Comparison of ENCODE assay signal across 8 mouse cellular contexts in the genomic region with DNA sequence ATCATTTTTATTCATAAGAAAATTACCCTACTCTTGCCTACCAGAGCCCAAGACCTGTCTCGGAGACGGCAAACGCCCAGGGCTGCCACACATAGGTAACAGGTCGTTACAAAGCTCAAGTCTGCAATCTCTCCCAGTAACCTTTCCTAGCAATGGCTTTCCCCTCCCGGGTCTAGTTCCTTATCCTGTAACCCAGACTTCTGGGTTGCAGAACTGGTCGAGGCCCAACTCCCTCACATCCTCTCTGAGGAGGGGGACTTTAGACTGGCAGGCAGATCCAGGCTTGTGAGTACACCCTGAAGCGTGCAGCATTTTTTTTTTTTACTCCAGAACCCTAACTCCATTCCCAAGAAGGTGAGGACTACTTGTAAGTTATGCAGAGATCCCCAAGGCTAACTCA. TPM values are rescaled to one million over a fixed set of nuclear protein-coding genes. Genes with fewer than 3 reads are reported as not detected.
DNase-seq lines count a peak whose midpoint lies in the region; ATAC-seq and TF ChIP-seq lines count a peak whose summit lies in the region.
"Not testable (repeated sequence)": the region's sequence is repeated elsewhere in the genome, so short reads cannot be mapped to it uniquely, and the experiment has no call there.

No protein-coding gene starts in this region.

- not testable (repeated sequence) for H3K36me3 ChIP-seq in forebrain, embryonic 15.5 days; hindbrain, embryonic 11.5 days (ENCODE audit: control insufficient read depth, insufficient read depth, low read length); kidney, embryonic 14.5 days (ENCODE audit: control insufficient read depth, insufficient read depth, low read length); liver, embryonic 14.5 days (replicated peaks; ENCODE audit: control insufficient read depth, insufficient read depth, low read depth); midbrain, embryonic 13.5 days; spleen, adult 2 months (ENCODE audit: control insufficient read depth, insufficient read depth, low read length)

- H3K27me3 ChIP-seq in forebrain, embryonic 15.5 days; hindbrain, embryonic 11.5 days (ENCODE audit: control insufficient read depth, insufficient read depth, low read length); kidney, embryonic 14.5 days (ENCODE audit: control insufficient read depth, insufficient read depth, low read length); liver, embryonic 14.5 days (ENCODE audit: control insufficient read depth, insufficient read depth, low read length); midbrain, embryonic 13.5 days; spleen, adult 2 months (ENCODE audit: control insufficient read depth, insufficient read depth, low read length): not testable (repeated sequence)

- peak overlapping the region; percentile 51; the same call in 1 of the 2 replicates for H3K4me3 ChIP-seq in cortical plate, adult 2 months (ENCODE audit: insufficient read depth, low read length)
- H3K4me3 ChIP-seq in forebrain, embryonic 15.5 days = peak overlapping the region; percentile 48
- peak overlapping the region; percentile 80 for H3K4me3 ChIP-seq in hindbrain, embryonic 11.5 days (ENCODE audit: low read depth, low read length)
- peak overlapping the region; percentile 69; the same call in 1 of the 2 replicates for H3K4me3 ChIP-seq in kidney, embryonic 14.5 days (ENCODE audit: low read length)
- H3K4me3 ChIP-seq in liver, embryonic 14.5 days (ENCODE audit: insufficient read depth in 1 of 2, low read depth in 2 of 2, low read length in 2 of 2) = not testable (repeated sequence)
- H3K4me3 ChIP-seq in midbrain, embryonic 13.5 days (replicated peaks) = peak overlapping the region; percentile 58
- peak overlapping the region; percentile 50; the same call in 1 of the 2 replicates for H3K4me3 ChIP-seq in spleen, adult 2 months (ENCODE audit: extremely low read depth, insufficient read depth, insufficient read length)

- H3K4me1 ChIP-seq in cortical plate, adult 2 months (ENCODE audit: control insufficient read depth, insufficient read depth, low read length); hindbrain, embryonic 11.5 days (replicated peaks; ENCODE audit: control insufficient read depth, insufficient read depth, low read length); kidney, embryonic 14.5 days (ENCODE audit: control insufficient read depth, insufficient read depth, low read length); liver, embryonic 14.5 days (replicated peaks; ENCODE audit: control insufficient read depth in 2 of 2, insufficient read depth in 2 of 2, low read length in 1 of 2); spleen, adult 2 months (ENCODE audit: control insufficient read depth, insufficient read depth, insufficient read length): not testable (repeated sequence)
- peaks cover 15% of the 10 kb centered on the region for H3K4me1 ChIP-seq in forebrain, embryonic 15.5 days
- peaks cover 14% of the 10 kb centered on the region for H3K4me1 ChIP-seq in midbrain, embryonic 13.5 days (replicated peaks)

- peak overlapping the region; percentile 78 for H3K4me2 ChIP-seq in forebrain, embryonic 15.5 days (replicated peaks)
- H3K4me2 ChIP-seq in hindbrain, embryonic 11.5 days (replicated peaks; ENCODE audit: low read depth, low read length) = peak overlapping the region; percentile 87
- H3K4me2 ChIP-seq in kidney, embryonic 14.5 days (replicated peaks; ENCODE audit: low read depth, low read length) = peak overlapping the region; percentile 84
- peak overlapping the region; percentile 78 for H3K4me2 ChIP-seq in liver, embryonic 14.5 days (ENCODE audit: low read depth)
- peak overlapping the region; percentile 72 for H3K4me2 ChIP-seq in midbrain, embryonic 13.5 days (replicated peaks)

- DNase-seq in A20 (ENCODE audit: low read depth, low spot score) = peak; percentile 36
- peak; percentile 36 for DNase-seq in hindbrain, embryonic 11.5 days (ENCODE audit: low spot score)
- DNase-seq in liver, embryonic 14.5 days (ENCODE audit: low read depth in 3 of 3, low spot score in 3 of 3); spleen, adult 2 months (ENCODE audit: low read depth in 1 of 2, low spot score in 2 of 2): not testable (repeated sequence)

- not testable (repeated sequence) for TF ChIP-seq CTCF in cortical plate, adult 2 months (IDR thresholded peaks at IDR 0.05; ENCODE audit: extremely low read depth, insufficient read depth, low read length); liver, embryonic 14.5 days (IDR thresholded peaks at IDR 0.05; ENCODE audit: low read depth); spleen, adult 2 months (IDR thresholded peaks at IDR 0.05; ENCODE audit: extremely low read depth, insufficient read depth, insufficient read length, insufficient replicate concordance)

- peak overlapping the region; percentile 67 for H3K9ac ChIP-seq in forebrain, embryonic 15.5 days (replicated peaks)
- H3K9ac ChIP-seq in hindbrain, embryonic 11.5 days (ENCODE audit: low read depth, low read length); liver, embryonic 14.5 days (replicated peaks): not testable (repeated sequence)
- H3K9ac ChIP-seq in kidney, embryonic 14.5 days (ENCODE audit: low read depth, low read length) = peak overlapping the region; percentile 84; the same call in 1 of the 2 replicates
- peak overlapping the region; percentile 78 for H3K9ac ChIP-seq in midbrain, embryonic 13.5 days (replicated peaks)

- ATAC-seq in forebrain, embryonic 15.5 days (replicated peaks); hindbrain, embryonic 11.5 days (ENCODE audit: low FRiP score); kidney, embryonic 14.5 days (ENCODE audit: low FRiP score, low TSS enrichment); liver, embryonic 14.5 days (ENCODE audit: insufficient read depth): not testable (repeated sequence)
- peak; percentile 3; the same call in 1 of the 2 replicates for ATAC-seq in midbrain, embryonic 13.5 days

- WGBS in forebrain, embryonic 15.5 days = 61% methylated on average over 7 of the region's 7 CpGs
- 52% methylated on average over 7 of the region's 7 CpGs for WGBS in hindbrain, embryonic 11.5 days
- 44% methylated on average over 6 of the region's 7 CpGs for WGBS in kidney, embryonic 14.5 days
- 40% methylated on average over 7 of the region's 7 CpGs for WGBS in liver, embryonic 14.5 days (ENCODE audit: insufficient replicate concordance)
- WGBS in midbrain, embryonic 13.5 days = 63% methylated on average over 7 of the region's 7 CpGs
- WGBS in spleen, adult 2 months = 48% methylated on average over 7 of the region's 7 CpGs

- not testable (repeated sequence) for TF ChIP-seq POLR2A in cortical plate, adult 2 months (IDR thresholded peaks at IDR 0.05; ENCODE audit: extremely low read depth, insufficient read depth, low read length); spleen, adult 2 months (IDR thresholded peaks at IDR 0.05; ENCODE audit: low read depth, low read length)

- TF ChIP-seq EP300 in liver, embryonic 14.5 days (IDR thresholded peaks at IDR 0.05; ENCODE audit: low read depth) = not testable (repeated sequence)

- H3K27ac ChIP-seq in cortical plate, adult 2 months (ENCODE audit: insufficient read depth, low read length); forebrain, embryonic 15.5 days (replicated peaks); hindbrain, embryonic 11.5 days (ENCODE audit: low read depth, low read length); kidney, embryonic 14.5 days (ENCODE audit: low read depth, low read length); liver, embryonic 14.5 days; midbrain, embryonic 13.5 days; spleen, adult 2 months (ENCODE audit: insufficient read depth, low read length): not testable (repeated sequence)

- H3K9me3 ChIP-seq in forebrain, embryonic 15.5 days; hindbrain, embryonic 11.5 days (ENCODE audit: control insufficient read depth, low read length); kidney, embryonic 14.5 days (ENCODE audit: control insufficient read depth, low read length); liver, embryonic 14.5 days (ENCODE audit: control insufficient read depth, low read length); midbrain, embryonic 13.5 days: not testable (repeated sequence)

RNA-seq across cellular contexts. Expression of a gene that starts 46.0 kb away (rescaled TPM):
- 86.0 and 92.2 TPM in 2 replicates for polyA plus RNA-seq in cortical plate, adult 2 months (2012; rRNA removed)
- polyA plus RNA-seq in forebrain, embryonic 15.5 days (2015; fragmentation: Nextera tagmentation; extraction: Ambion mirVana) = 888 and 910 TPM in 2 replicates
- 838 and 876 TPM in 2 replicates for polyA plus RNA-seq in hindbrain, embryonic 11.5 days (2014; fragmentation: Nextera tagmentation; extraction: Ambion mirVana)
- 506 and 609 TPM in 2 replicates for polyA plus RNA-seq in kidney, embryonic 14.5 days (2014; fragmentation: Nextera tagmentation; extraction: Ambion mirVana)
- 130 and 152 TPM in 2 replicates for polyA plus RNA-seq in liver, embryonic 14.5 days (2012; rRNA removed)
- 248 and 254 TPM in 2 replicates for polyA plus RNA-seq in liver, embryonic 14.5 days (2014; fragmentation: Nextera tagmentation; extraction: Ambion mirVana)
- 1,193 and 1,210 TPM in 2 replicates for polyA plus RNA-seq in midbrain, embryonic 13.5 days (2015; fragmentation: Nextera tagmentation; extraction: Ambion mirVana)
- polyA plus RNA-seq in spleen, adult 2 months (2012; rRNA removed) = 91.4 and 112 TPM in 2 replicates
